ENCODE assay signal across 19 mouse cellular contexts in the genomic region with DNA sequence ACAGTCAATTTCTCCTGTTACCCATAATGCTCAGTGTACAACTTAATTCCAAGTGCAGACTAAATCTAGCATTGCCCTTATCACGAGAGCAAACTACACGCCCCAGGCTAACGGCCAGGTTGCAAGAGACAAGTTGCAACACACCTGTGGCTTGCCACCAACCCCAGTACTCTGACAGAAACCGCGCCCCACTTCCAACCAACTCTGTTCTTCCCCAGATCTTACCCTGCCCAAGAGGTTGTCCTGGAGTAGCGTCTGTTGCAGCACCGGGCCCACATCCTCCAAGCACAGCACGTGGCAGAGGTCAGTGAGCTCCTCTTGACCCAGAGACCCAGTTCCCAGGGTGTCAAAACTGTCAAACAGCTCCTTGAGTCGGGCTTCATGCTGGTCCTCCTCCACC. TPM values are rescaled to one million over a fixed set of nuclear protein-coding genes. Genes with fewer than 3 reads are reported as not detected.
DNase-seq lines count a peak whose midpoint lies in the region; ATAC-seq and TF ChIP-seq lines count a peak whose summit lies in the region.
"Had no signal": no experiment of that assay in that cellular context is flagged by ENCODE, and none has a peak within 500 bp of the region (broad histone marks: within the 10 kb centered on the region; RNA-seq: fewer than 3 reads in every experiment).

No protein-coding gene starts in this region.

- TF ChIP-seq POLR2A in bone marrow, adult 2 months (IDR thresholded peaks at IDR 0.05; ENCODE audit: borderline replicate concordance, control insufficient read depth, low read depth, low read length) = no peak

- no peaks in the 10 kb centered on the region for H3K9me3 ChIP-seq in intestine, embryonic 15.5 days
- no peaks in the 10 kb centered on the region for H3K9me3 ChIP-seq in intestine, postnatal 0 days (ENCODE audit: control insufficient read depth)
- no peaks in the 10 kb centered on the region for H3K9me3 ChIP-seq in liver, postnatal 0 days (ENCODE audit: low read length)
- H3K9me3 ChIP-seq: forebrain, embryonic 12.5 days; heart, embryonic 13.5 days; hindbrain, embryonic 13.5 days; liver, embryonic 13.5 days; neural tube, embryonic 12.5 days had no signal

- peak; percentile 69 for DNase-seq in liver, postnatal 0 days
- DNase-seq in cerebellum, adult 18-20 months = no peak
- DNase-seq in gastrocnemius, postnatal 14 days = no peak
- DNase-seq: cerebellum, postnatal 36 days; liver, embryonic 13.5 days; midbrain, embryonic 14.5 days had no signal

- WGBS in intestine, embryonic 15.5 days = 82% methylated on average over 9 of the region's 9 CpGs
- WGBS in intestine, postnatal 0 days = 65% methylated on average over 9 of the region's 9 CpGs
- WGBS in bone marrow, adult 2 months = 28% methylated on average over 9 of the region's 9 CpGs
- 47% methylated on average over 9 of the region's 9 CpGs for WGBS in liver, postnatal 0 days (ENCODE audit: insufficient replicate concordance)

- 0 out of 2 replicates have a peak, but pooled peaks cover 4% of the 10 kb centered on the region for H3K36me3 ChIP-seq in intestine, embryonic 15.5 days
- H3K36me3 ChIP-seq in intestine, postnatal 0 days (ENCODE audit: control insufficient read depth, insufficient read depth) = no peaks in the 10 kb centered on the region
- no peaks in the 10 kb centered on the region for H3K36me3 ChIP-seq in liver, postnatal 0 days (replicated peaks; ENCODE audit: insufficient read depth, low read length)
- H3K36me3 ChIP-seq: liver, embryonic 13.5 days had no signal

- H3K4me1 ChIP-seq in intestine, embryonic 15.5 days (replicated peaks) = peaks cover 19% of the 10 kb centered on the region
- no peaks in the 10 kb centered on the region for H3K4me1 ChIP-seq in intestine, postnatal 0 days (replicated peaks; ENCODE audit: control insufficient read depth, insufficient read depth, low read length)
- H3K4me1 ChIP-seq in bone marrow, adult 2 months (ENCODE audit: control insufficient read depth, insufficient read depth, low read length) = peaks cover 11% of the 10 kb centered on the region
- peaks cover 11% of the 10 kb centered on the region for H3K4me1 ChIP-seq in liver, postnatal 0 days (ENCODE audit: insufficient read depth)

- H3K9ac ChIP-seq in intestine, embryonic 15.5 days = no peak overlapping the region
- no peak overlapping the region for H3K9ac ChIP-seq in intestine, postnatal 0 days (ENCODE audit: low read depth, low read length)
- no peak overlapping the region for H3K9ac ChIP-seq in liver, postnatal 0 days (replicated peaks)
- H3K9ac ChIP-seq: forebrain, embryonic 12.5 days; heart, embryonic 13.5 days; hindbrain, embryonic 13.5 days; liver, embryonic 13.5 days; neural tube, embryonic 12.5 days had no signal

- H3K27me3 ChIP-seq in intestine, embryonic 15.5 days (replicated peaks) = no peaks in the 10 kb centered on the region
- H3K27me3 ChIP-seq in intestine, postnatal 0 days (replicated peaks; ENCODE audit: control insufficient read depth, insufficient read depth, low read length) = no peaks in the 10 kb centered on the region
- H3K27me3 ChIP-seq in liver, postnatal 0 days (ENCODE audit: insufficient read depth, low read length) = no peaks in the 10 kb centered on the region
- H3K27me3 ChIP-seq: heart, embryonic 13.5 days; hindbrain, embryonic 13.5 days; liver, embryonic 13.5 days; neural tube, embryonic 12.5 days had no signal

- H3K27ac ChIP-seq in intestine, embryonic 15.5 days = no peak overlapping the region
- no peak overlapping the region; the same call in 1 of the 2 replicates for H3K27ac ChIP-seq in intestine, postnatal 0 days (ENCODE audit: low read depth, low read length)
- H3K27ac ChIP-seq in bone marrow, adult 2 months (ENCODE audit: control insufficient read depth, insufficient read depth, low read depth, low read length, poor library complexity) = peak overlapping the region; percentile 54
- 0 out of 2 replicates have a peak overlapping the region, but pooled peaks have one; percentile 34 for H3K27ac ChIP-seq in liver, postnatal 0 days (ENCODE audit: low read depth)
- H3K27ac ChIP-seq: forebrain, embryonic 12.5 days; heart, embryonic 13.5 days; layer of hippocampus, adult 2 months; liver, embryonic 13.5 days; neural tube, embryonic 12.5 days had no signal

- intact Hi-C loops in gastrocnemius, postnatal 14 days (cut with DNase I; ENCODE audit: low total_unique reads) = no loop called here

- no peak for TF ChIP-seq EP300 in liver, postnatal 0 days (IDR thresholded peaks at IDR 0.05; ENCODE audit: low read depth)

- peak; percentile 30; the same call in 1 of the 2 replicates for ATAC-seq in intestine, embryonic 15.5 days
- ATAC-seq in intestine, postnatal 0 days = no peak
- peak; percentile 74 for ATAC-seq in liver, postnatal 0 days
- ATAC-seq in megakaryocyte, adult 5-6 weeks (ENCODE audit: poor library complexity, severe bottlenecking) = peak; percentile 82
- ATAC-seq: activated CD4-positive, CD25-positive, alpha-beta regulatory T cell, adult 4 months had no signal

- H3K4me3 ChIP-seq in intestine, embryonic 15.5 days (replicated peaks) = no peak overlapping the region
- no peak overlapping the region for H3K4me3 ChIP-seq in intestine, postnatal 0 days (ENCODE audit: low read depth, low read length)
- H3K4me3 ChIP-seq in bone marrow, adult 2 months (replicated peaks; ENCODE audit: control insufficient read depth, low read depth, low read length) = no peak overlapping the region
- no peak overlapping the region for H3K4me3 ChIP-seq in liver, postnatal 0 days (ENCODE audit: low read depth, low read length)
- H3K4me3 ChIP-seq: forebrain, embryonic 12.5 days; heart, embryonic 13.5 days; hindbrain, embryonic 13.5 days; layer of hippocampus, adult 2 months; liver, embryonic 13.5 days; neural tube, embryonic 12.5 days had no signal

- TF ChIP-seq CTCF in intestine, postnatal 0 days (IDR thresholded peaks at IDR 0.05; ENCODE audit: low read depth) = no peak
- TF ChIP-seq CTCF in bone marrow, adult 2 months (IDR thresholded peaks at IDR 0.05; ENCODE audit: control insufficient read depth, insufficient read depth, low read length) = no peak
- no peak for TF ChIP-seq CTCF in liver, postnatal 0 days (IDR thresholded peaks at IDR 0.05; ENCODE audit: low read depth)

- H3K4me2 ChIP-seq in intestine, embryonic 15.5 days (replicated peaks) = no peak overlapping the region
- no peak overlapping the region for H3K4me2 ChIP-seq in intestine, postnatal 0 days (replicated peaks; ENCODE audit: low read depth)
- no peak overlapping the region for H3K4me2 ChIP-seq in liver, postnatal 0 days (ENCODE audit: low read depth, low read length)
- H3K4me2 ChIP-seq: forebrain, embryonic 12.5 days; heart, embryonic 13.5 days; hindbrain, embryonic 13.5 days; liver, embryonic 13.5 days; neural tube, embryonic 12.5 days had no signal

RNA-seq across cellular contexts. Expression of gene Nin, which starts 11.1 kb away (rescaled TPM):
- 8.4 and 9.1 TPM in 2 replicates for polyA plus RNA-seq in intestine, embryonic 15.5 days (2015; fragmentation: Nextera tagmentation; extraction: Ambion mirVana)
- polyA plus RNA-seq in intestine, postnatal 0 days (2015; fragmentation: Nextera tagmentation; extraction: Ambion mirVana) = 2.2 and 3.4 TPM in 2 replicates
- polyA plus RNA-seq in bone marrow, adult 2 months (2011; ENCODE audit: insufficient read depth, insufficient read length, low replicate concordance, missing spikeins) = 19.3 and 28.5 TPM in 2 replicates
- 1.9 and 2.9 TPM in 2 replicates for polyA plus RNA-seq in liver, postnatal 0 days (2015; fragmentation: Nextera tagmentation; extraction: Ambion mirVana)
- 154 and 171 TPM in 2 replicates for total RNA-seq in megakaryocyte, adult 5-6 weeks (2015)
- total RNA-seq in megakaryocyte, adult 5-6 weeks (2017) = 227 and 264 TPM in 2 replicates
- 10 to 100 TPM; 21.0 to 32.1 TPM for total RNA-seq in gastrocnemius, postnatal 14 days (2021)

RNA-seq across cellular contexts. Expression of gene Abhd12b, which starts 51.5 kb away (rescaled TPM):
- 0.11 and 0.15 TPM in 2 replicates for polyA plus RNA-seq in intestine, embryonic 15.5 days (2015; fragmentation: Nextera tagmentation; extraction: Ambion mirVana)
- polyA plus RNA-seq in intestine, postnatal 0 days (2015; fragmentation: Nextera tagmentation; extraction: Ambion mirVana) = not detected in 2 replicates
- polyA plus RNA-seq in bone marrow, adult 2 months (2011; ENCODE audit: insufficient read depth, insufficient read length, low replicate concordance, missing spikeins) = 1.6 TPM in 1 of 2 replicates, not detected in the other
- polyA plus RNA-seq in liver, postnatal 0 days (2015; fragmentation: Nextera tagmentation; extraction: Ambion mirVana) = not detected in 2 replicates
- total RNA-seq in megakaryocyte, adult 5-6 weeks (2015) = not detected in 2 replicates
- not detected in 2 replicates for total RNA-seq in megakaryocyte, adult 5-6 weeks (2017)
- total RNA-seq in gastrocnemius, postnatal 14 days (2021) = not detected
- total RNA-seq: gastrocnemius, adult 8-10 months; layer of hippocampus, adult 2 months; MEL had no signal
- polyA plus RNA-seq: forebrain, embryonic 12.5 days; heart, embryonic 13.5 days; kidney, embryonic 14.5 days; liver, embryonic 13.5 days; neural tube, embryonic 12.5 days had no signal

Comparison
In these comparisons a context has a peak if more than half of its experiments do, and no peak if none do; other contexts are left out.
1. H3K27ac ChIP-seq: peak in bone marrow, adult 2 months (single experiment) and liver, postnatal 0 days (single experiment); none in intestine, embryonic 15.5 days (single experiment) and intestine, postnatal 0 days (single experiment).